Mouse (Mus musculus) forebrain, embryonic 11.5 days (tissue): Measurements from ENCODE around the gene Aif1. TPM values are rescaled to one million over a fixed set of nuclear protein-coding genes. Genes with fewer than 3 reads are reported as not detected.

Experiments
- ATAC-seq: fragments of 200-750 bp; cut with Nextera tagmentation; replicated peaks from 2 replicates; pipeline ENCODE4 v1.8.0; 2017; ENCODE audit warnings: moderate TSS enrichment; ENCODE audit not compliant: low FRiP score
- DNase-seq: peaks from one replicate; pipeline ENCODE4 v3.0.0-alpha.2; 2017; ENCODE audit warnings: low spot score
- H3K27ac ChIP-seq: fragments of 300-500 bp; sonication (generic); 2 replicates; pipeline ENCODE4 v1.5.1; 2014; ENCODE audit warnings: low read depth, low read length
- H3K27me3 ChIP-seq: fragments of 300-500 bp; sonication (generic); 2 replicates; pipeline ENCODE4 v1.6.1; 2014; ENCODE audit warnings: mild to moderate bottlenecking, low read length, mixed read lengths; ENCODE audit not compliant: control insufficient read depth, insufficient read depth
- H3K36me3 ChIP-seq: fragments of 300-500 bp; sonication (generic); 2 replicates; pipeline ENCODE4 v1.6.1; 2014; ENCODE audit warnings: mild to moderate bottlenecking, low read length, moderate library complexity, mixed read lengths; ENCODE audit not compliant: control insufficient read depth, insufficient read depth
- H3K4me1 ChIP-seq: fragments of 300-500 bp; sonication (generic); replicated peaks from 2 replicates; pipeline ENCODE4 v1.6.1; 2014; ENCODE audit warnings: low read length, mixed read lengths; ENCODE audit not compliant: control insufficient read depth, insufficient read depth
- H3K4me2 ChIP-seq: fragments of 300-500 bp; sonication (generic); 2 replicates; pipeline ENCODE4 v1.6.1; 2014; ENCODE audit warnings: low read depth, mild to moderate bottlenecking, low read length, moderate library complexity, mixed read lengths; ENCODE audit not compliant: severe bottlenecking
- H3K4me3 ChIP-seq: fragments of 300-500 bp; sonication (generic); 2 replicates; pipeline ENCODE4 v1.5.1; 2014; ENCODE audit warnings: low read depth, low read length
- H3K9ac ChIP-seq: fragments of 300-500 bp; sonication (generic); 2 replicates; pipeline ENCODE4 v1.6.1; 2014; ENCODE audit warnings: low read length
- H3K9me3 ChIP-seq: fragments of 300-500 bp; sonication (generic); 2 replicates; pipeline ENCODE4 v1.6.1; 2016; ENCODE audit warnings: low read length, mixed read lengths; ENCODE audit not compliant: control insufficient read depth
- WGBS: fragments of 180-500 bp; shearing (Covaris S2); extraction: QIAGEN DNeasy Blood & Tissue Kit; methylation state at CpG from one replicate; pipeline ENCODE4 v1.1.7; 2014; 5-methylcytosine and 5-hydroxymethylcytosine counted together
- polyA plus RNA-seq: library from polyadenylated mRNA; unstranded; fragments of >200 nt; fragmentation: Nextera tagmentation; extraction: Ambion mirVana; gene quantifications from 2 replicates; pipeline ENCODE4 v1.2.1, GENCODE M21; 2014

Gene Aif1
- polyA plus RNA-seq, 1 experiment from 2014 or later: 3.5 TPM

GRCm38 (mm10) chr17:35178528-35178927, 2.7 kb upstream of the Aif1 start:
- H3K36me3 ChIP-seq: no peaks in the 10 kb centered on the region
- H3K27ac ChIP-seq: no peak overlapping the region
- DNase-seq (peak; percentile 86), ATAC-seq (no peak)
- no peaks in the 10 kb centered on the region for H3K4me1 ChIP-seq
- 15% methylated on average over 5 of the region's 5 CpGs for WGBS
- H3K27me3 ChIP-seq: no peaks in the 10 kb centered on the region
- no peak overlapping the region for H3K4me2 ChIP-seq
- no peaks in the 10 kb centered on the region for H3K9me3 ChIP-seq
- no peak overlapping the region for H3K4me3 ChIP-seq
- no peak overlapping the region for H3K9ac ChIP-seq

GRCm38 (mm10) chr17:35175382-35175781, 486 bp downstream of the Aif1 start:
- no peak overlapping the region for H3K4me3 ChIP-seq
- ATAC-seq: no peak
- no peak overlapping the region for H3K4me2 ChIP-seq
- WGBS: 78% methylated on average over 6 of the region's 6 CpGs
- no peaks in the 10 kb centered on the region for H3K27me3 ChIP-seq
- no peaks in the 10 kb centered on the region for H3K36me3 ChIP-seq
- H3K4me1 ChIP-seq: no peaks in the 10 kb centered on the region
- DNase-seq: no peak
- no peak overlapping the region for H3K9ac ChIP-seq
- H3K27ac ChIP-seq: no peak overlapping the region
- H3K9me3 ChIP-seq: no peaks in the 10 kb centered on the region

GRCm38 (mm10) chr17:35174201-35174977, 1.5 kb downstream of the Aif1 start:
- H3K27me3 ChIP-seq: no peaks in the 10 kb centered on the region
- no peaks in the 10 kb centered on the region for H3K4me1 ChIP-seq
- no peaks in the 10 kb centered on the region for H3K9me3 ChIP-seq
- no peak overlapping the region for H3K9ac ChIP-seq
- no peak for DNase-seq
- no peaks in the 10 kb centered on the region for H3K36me3 ChIP-seq
- no peak overlapping the region for H3K4me2 ChIP-seq
- no peak overlapping the region for H3K27ac ChIP-seq
- no peak overlapping the region for H3K4me3 ChIP-seq
- ATAC-seq: no peak
- WGBS: 81% methylated on average over 8 of the region's 8 CpGs

GRCm38 (mm10) chr17:35173329-35173728, 2.5 kb downstream of the Aif1 start:
- H3K4me3 ChIP-seq: no peak overlapping the region
- no peaks in the 10 kb centered on the region for H3K27me3 ChIP-seq
- DNase-seq: no peak
- no peak overlapping the region for H3K9ac ChIP-seq
- 81% methylated on average over 3 of the region's 3 CpGs for WGBS
- H3K27ac ChIP-seq: no peak overlapping the region
- H3K4me1 ChIP-seq: no peaks in the 10 kb centered on the region
- no peak for ATAC-seq
- H3K4me2 ChIP-seq: no peak overlapping the region
- no peaks in the 10 kb centered on the region for H3K9me3 ChIP-seq
- H3K36me3 ChIP-seq: no peaks in the 10 kb centered on the region

- Histone ChIP-seq H3K4me1 (no peaks in the 10 kb centered on the region), H3K4me2 (no peak overlapping the region), H3K27me3 (no peaks in the 10 kb centered on the region), H3K27ac (no peak overlapping the region), H3K9ac (no peak overlapping the region), H3K36me3 (no peaks in the 10 kb centered on the region), H3K4me3 (no peak overlapping the region), H3K9me3 (no peaks in the 10 kb centered on the region)
- DNase-seq: no peak
- ATAC-seq: no peak
- 77% methylated on average over 11 of the region's 11 CpGs for WGBS
Observed at GRCm38 (mm10) chr17:35172445-35173234, 3.2 kb downstream of the Aif1 start.

GRCm38 (mm10) chr17:35168541-35169207, 7.2 kb downstream of the Aif1 start:
- Histone ChIP-seq H3K4me1 (peaks cover 3% of the 10 kb centered on the region; the same call in 1 of the 2 replicates), H3K4me3 (no peak overlapping the region), H3K9ac (no peak overlapping the region), H3K27me3 (no peaks in the 10 kb centered on the region), H3K4me2 (no peak overlapping the region), H3K27ac (no peak overlapping the region), H3K9me3 (no peaks in the 10 kb centered on the region), H3K36me3 (no peaks in the 10 kb centered on the region)
- no peak for DNase-seq
- 20% methylated on average over 4 of the region's 4 CpGs for WGBS
- no peak for ATAC-seq

- no peak for DNase-seq
- no peak for ATAC-seq
- peaks cover 6% of the 10 kb centered on the region for H3K4me1 ChIP-seq
- no peaks in the 10 kb centered on the region for H3K9me3 ChIP-seq
- no peak overlapping the region for H3K27ac ChIP-seq
- no peaks in the 10 kb centered on the region for H3K36me3 ChIP-seq
- 87% methylated on average over 7 of the region's 7 CpGs for WGBS
- H3K27me3 ChIP-seq: no peaks in the 10 kb centered on the region
- H3K4me3 ChIP-seq: no peak overlapping the region
- no peak overlapping the region for H3K9ac ChIP-seq
- no peak overlapping the region for H3K4me2 ChIP-seq
Observed at GRCm38 (mm10) chr17:35167794-35168193, 8.1 kb downstream of the Aif1 start.

GRCm38 (mm10) chr17:35166352-35167035, 9.4 kb downstream of the Aif1 start:
- H3K27ac ChIP-seq: peak overlapping the region; percentile 95
- peaks cover 9% of the 10 kb centered on the region for H3K4me1 ChIP-seq
- peak overlapping the region; percentile 67 for H3K4me2 ChIP-seq
- WGBS: 74% methylated on average over 8 of the region's 8 CpGs
- DNase-seq (no peak), ATAC-seq (no peak)
- H3K4me3 ChIP-seq: peak overlapping the region; percentile 100; the same call in 1 of the 2 replicates
- H3K9me3 ChIP-seq: no peaks in the 10 kb centered on the region
- peaks cover 6% of the 10 kb centered on the region for H3K36me3 ChIP-seq
- peak overlapping the region; percentile 69 for H3K9ac ChIP-seq
- no peaks in the 10 kb centered on the region for H3K27me3 ChIP-seq
